Mouse (Mus musculus): ENCODE data around the gene Gpr15. TPM values are rescaled to one million over a fixed set of nuclear protein-coding genes. Genes with fewer than 3 reads are reported as not detected.

Gene Gpr15
- total RNA-seq, 2 experiments from 2014 or later = not detected

GRCm38 (mm10) chr16:58702329-58702932 is 16.4 kb downstream of the Gpr15 start:
- intact Hi-C loops (cut with DNase I) = no loop called here

GRCm38 (mm10) chr16:58701779-58702178 is 17.1 kb downstream of the Gpr15 start:
- intact Hi-C loops (cut with DNase I) = no loop called here
- no peak for DNase-seq

More at GRCm38 (mm10) chr16:58702329-58702932, 16.4 kb downstream of the Gpr15 start:
- no peak for DNase-seq

- DNase-seq = no peak
- intact Hi-C loops (cut with DNase I) = no loop called here
Measured at GRCm38 (mm10) chr16:58700816-58701424, 17.9 kb downstream of the Gpr15 start.

- DNase-seq = no peak
- intact Hi-C loops (cut with DNase I) = no loop called here
Measured at GRCm38 (mm10) chr16:58700174-58700573, 18.7 kb downstream of the Gpr15 start.

GRCm38 (mm10) chr16:58697261-58697660 is 21.6 kb downstream of the Gpr15 start:
- intact Hi-C loops (cut with DNase I) = no loop called here
- DNase-seq = no peak

GRCm38 (mm10) chr16:58696796-58697195 is 22.1 kb downstream of the Gpr15 start:
- intact Hi-C loops (cut with DNase I) = no loop called here
- no peak for DNase-seq

- DNase-seq = no peak
- intact Hi-C loops (cut with DNase I) = no loop called here
Measured at GRCm38 (mm10) chr16:58694091-58694490, 24.8 kb downstream of the Gpr15 start.

GRCm38 (mm10) chr16:58690322-58690732 is 28.5 kb downstream of the Gpr15 start:
- no peak for DNase-seq
- intact Hi-C loops (cut with DNase I) = no loop called here

GRCm38 (mm10) chr16:58689555-58690169 is 29.2 kb downstream of the Gpr15 start:
- DNase-seq = no peak
- intact Hi-C loops (cut with DNase I) = loop anchor here (10.0 kb wide), 1 partner anchor 715 kb away; the partner anchor contains the start of gene Gabrr3

GRCm38 (mm10) chr16:58688534-58688933 is 30.3 kb downstream of the Gpr15 start:
- DNase-seq = no peak
- intact Hi-C loops (cut with DNase I) = loop anchor here (10.0 kb wide), 1 partner anchor 716 kb away; the partner anchor contains the start of gene Gabrr3

- intact Hi-C loops (cut with DNase I) = loop anchor here (10.0 kb wide), 1 partner anchor 719 kb away; the partner anchor contains the start of gene Gabrr3
- no peak for DNase-seq
Measured at GRCm38 (mm10) chr16:58685548-58686537, 33.0 kb downstream of the Gpr15 start.

- DNase-seq = no peak
- intact Hi-C loops (cut with DNase I) = loop anchor here (10.0 kb wide), 1 partner anchor 720 kb away; the partner anchor contains the start of gene Gabrr3
Measured at GRCm38 (mm10) chr16:58684537-58684936, 34.3 kb downstream of the Gpr15 start.

GRCm38 (mm10) chr16:58683911-58684310 is 35.0 kb downstream of the Gpr15 start:
- intact Hi-C loops (cut with DNase I) = loop anchor here (10.0 kb wide), 1 partner anchor 721 kb away; the partner anchor contains the start of gene Gabrr3
- DNase-seq = no peak

GRCm38 (mm10) chr16:58682870-58683269 is 36.0 kb downstream of the Gpr15 start:
- intact Hi-C loops (cut with DNase I) = loop anchor here (10.0 kb wide), 1 partner anchor 722 kb away; the partner anchor contains the start of gene Gabrr3

GRCm38 (mm10) chr16:58682046-58682445 is 36.8 kb downstream of the Gpr15 start:
- DNase-seq = no peak
- intact Hi-C loops (cut with DNase I) = loop anchor here (10.0 kb wide), 1 partner anchor 723 kb away; the partner anchor contains the start of gene Gabrr3

More at GRCm38 (mm10) chr16:58682870-58683269, 36.0 kb downstream of the Gpr15 start:
- no peak for DNase-seq

GRCm38 (mm10) chr16:58678660-58679059 is 40.2 kb downstream of the Gpr15 start:
- intact Hi-C loops (cut with DNase I) = no loop called here
- DNase-seq = no peak

GRCm38 (mm10) chr16:58677491-58677890 is 41.4 kb downstream of the Gpr15 start:
- DNase-seq = no peak
- intact Hi-C loops (cut with DNase I) = no loop called here

GRCm38 (mm10) chr16:58676633-58677032 is 42.2 kb downstream of the Gpr15 start:
- intact Hi-C loops (cut with DNase I) = no loop called here
- DNase-seq = no peak

GRCm38 (mm10) chr16:58676156-58676555 is 42.7 kb downstream of the Gpr15 start:
- intact Hi-C loops (cut with DNase I) = no loop called here
- no peak for DNase-seq

GRCm38 (mm10) chr16:58675256-58675655 is 43.6 kb downstream of the Gpr15 start:
- DNase-seq = no peak
- intact Hi-C loops (cut with DNase I) = no loop called here

All from left cerebral cortex, postnatal 4 days (tissue).